Mouse (Mus musculus) forebrain, embryonic 12.5 days (tissue): Measurements from ENCODE around the gene Stpg4. TPM values are rescaled to one million over a fixed set of nuclear protein-coding genes. Genes with fewer than 3 reads are reported as not detected.

Source experiments
- ATAC-seq: fragments of 200-750 bp; cut with Nextera tagmentation; 2 replicates; pipeline ENCODE4 v1.8.0; 2017; ENCODE audit warnings: moderate TSS enrichment; ENCODE audit not compliant: low FRiP score
- H3K27ac ChIP-seq: fragments of 300-500 bp; sonication (generic); 2 replicates; pipeline ENCODE4 v1.5.1; 2016; ENCODE audit warnings: mild to moderate bottlenecking
- H3K27me3 ChIP-seq: fragments of 300-500 bp; sonication (generic); 2 replicates; pipeline ENCODE4 v1.6.1; 2016; ENCODE audit warnings: mild to moderate bottlenecking
- H3K36me3 ChIP-seq: fragments of 300-500 bp; sonication (generic); replicated peaks from 2 replicates; pipeline ENCODE4 v1.6.1; 2016; ENCODE audit warnings: mild to moderate bottlenecking
- H3K4me1 ChIP-seq: fragments of 300-500 bp; sonication (generic); 2 replicates; pipeline ENCODE4 v1.6.1; 2016
- H3K4me2 ChIP-seq: fragments of 300-500 bp; sonication (generic); 2 replicates; pipeline ENCODE4 v1.6.1; 2016; ENCODE audit warnings: mild to moderate bottlenecking, moderate library complexity
- H3K4me3 ChIP-seq: fragments of 300-500 bp; sonication (generic); replicated peaks from 2 replicates; pipeline ENCODE4 v1.5.1; 2016; ENCODE audit warnings: mild to moderate bottlenecking
- H3K9ac ChIP-seq: fragments of 300-500 bp; sonication (generic); 2 replicates; pipeline ENCODE4 v1.6.1; 2016; ENCODE audit warnings: mild to moderate bottlenecking
- H3K9me3 ChIP-seq: fragments of 300-500 bp; sonication (generic); 2 replicates; pipeline ENCODE4 v1.6.1; 2016
- WGBS: fragments of 180-500 bp; shearing (Covaris S2); methylation state at CpG from one replicate; pipeline ENCODE4 v1.1.7; 2016; 5-methylcytosine and 5-hydroxymethylcytosine counted together
- polyA plus RNA-seq: library from polyadenylated mRNA; unstranded; fragments of >200 nt; fragmentation: Nextera tagmentation; extraction: Ambion mirVana; gene quantifications from 2 replicates; pipeline ENCODE4 v1.2.1, GENCODE M21; 2016

The Stpg4 gene
- polyA plus RNA-seq: not detected in 2 replicates

DNA sequence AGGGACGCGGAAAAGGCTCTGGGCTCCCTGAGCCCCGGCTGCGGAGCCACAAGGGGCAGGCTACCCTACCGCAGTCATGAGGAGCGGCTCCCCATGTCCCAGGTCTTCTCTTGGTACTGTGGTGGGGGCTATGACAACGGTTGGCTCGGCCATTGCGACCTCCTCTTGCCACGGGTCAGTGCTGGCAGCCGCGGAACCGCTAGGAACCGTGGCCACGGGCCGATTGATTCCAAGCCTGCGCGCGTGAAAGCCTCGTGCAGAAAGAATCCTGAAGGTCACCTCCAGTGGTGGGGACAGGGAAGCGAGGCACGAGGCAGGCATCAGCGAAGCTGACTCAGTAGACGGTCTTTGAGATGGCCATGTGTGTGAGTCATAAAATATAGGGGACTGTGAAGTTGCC lies at the start of gene Stpg4:
TSS of gene Stpg4 (minus strand) at position 231 of the 400 bp plus-strand sequence.
- ATAC-seq: 0 out of 2 replicates have a peak, but pooled peaks have one; percentile 33
- H3K36me3 ChIP-seq: peaks cover 44% of the 10 kb centered on the region
- no peak within 1 kb of the TSS; the same call in 1 of the 2 replicates for H3K4me2 ChIP-seq
- peaks cover 4% of the 10 kb centered on the region; the same call in 1 of the 2 replicates for H3K4me1 ChIP-seq
- 51% methylated on average over 24 of the region's 24 CpGs for WGBS
- no peak within 1 kb of the TSS for H3K4me3 ChIP-seq
- no peaks in the 10 kb centered on the region for H3K9me3 ChIP-seq
- H3K9ac ChIP-seq: no peak within 1 kb of the TSS
- H3K27me3 ChIP-seq: no peaks in the 10 kb centered on the region
- 0 out of 2 replicates have a peak within 1 kb of the TSS, but pooled peaks have one; percentile 3 for H3K27ac ChIP-seq

DNA sequence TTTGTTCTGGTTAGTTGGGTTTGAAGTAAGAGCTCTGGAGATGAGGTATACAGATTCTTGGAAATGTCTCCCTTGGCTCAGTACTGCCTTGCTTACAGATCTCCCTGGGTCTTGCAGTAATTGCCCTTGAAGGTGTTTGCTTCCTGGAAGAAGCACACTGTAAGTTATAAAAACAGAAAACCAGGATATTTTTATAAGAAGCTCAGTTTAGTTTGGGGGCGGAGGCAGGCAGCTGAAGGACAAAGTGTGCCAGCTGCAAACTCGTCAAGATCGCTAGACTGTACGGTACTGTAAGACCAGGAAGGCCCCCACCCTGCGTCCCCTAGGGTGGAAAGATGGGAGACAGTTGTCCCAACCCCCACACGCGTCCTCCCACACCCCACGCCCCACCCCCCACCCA lies 47.8 kb upstream of the Stpg4 start:
- no peak overlapping the region for H3K4me2 ChIP-seq
- WGBS: 71% methylated on average over 8 of the region's 8 CpGs

DNA sequence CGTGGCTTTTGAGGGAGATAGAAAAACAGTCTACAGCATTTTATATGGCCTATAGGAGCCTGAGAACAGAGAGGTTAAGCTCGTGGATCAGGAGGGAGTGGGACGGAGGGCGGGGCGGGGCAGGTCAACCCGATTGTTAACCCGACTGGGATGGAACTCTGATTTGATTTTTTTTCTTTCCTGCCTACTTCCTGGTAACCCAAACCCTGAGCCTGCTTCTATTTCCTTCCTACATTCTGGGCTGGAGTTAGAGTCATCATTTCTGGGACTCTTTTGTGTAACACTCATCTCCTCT lies 46.9 kb upstream of the Stpg4 start:
- Histone ChIP-seq H3K9ac (peak overlapping the region; percentile 45), H3K4me3 (peak overlapping the region; percentile 38), H3K4me2 (peak overlapping the region; percentile 75), H3K4me1 (peaks cover 21% of the 10 kb centered on the region), H3K27me3 (peaks cover 13% of the 10 kb centered on the region), H3K27ac (no peak overlapping the region), H3K9me3 (no peaks in the 10 kb centered on the region), H3K36me3 (no peaks in the 10 kb centered on the region)
- WGBS: under 1% methylated on average over 7 of the region's 7 CpGs
- ATAC-seq: no peak

More for the DNA sequence above, 47.8 kb upstream of the Stpg4 start:
- no peaks in the 10 kb centered on the region for H3K36me3 ChIP-seq
- H3K4me3 ChIP-seq: no peak overlapping the region
- no peak for ATAC-seq
- H3K9me3 ChIP-seq: no peaks in the 10 kb centered on the region
- H3K27me3 ChIP-seq: peaks cover 13% of the 10 kb centered on the region
- peaks cover 21% of the 10 kb centered on the region for H3K4me1 ChIP-seq
- no peak overlapping the region for H3K27ac ChIP-seq
- H3K9ac ChIP-seq: no peak overlapping the region

DNA sequence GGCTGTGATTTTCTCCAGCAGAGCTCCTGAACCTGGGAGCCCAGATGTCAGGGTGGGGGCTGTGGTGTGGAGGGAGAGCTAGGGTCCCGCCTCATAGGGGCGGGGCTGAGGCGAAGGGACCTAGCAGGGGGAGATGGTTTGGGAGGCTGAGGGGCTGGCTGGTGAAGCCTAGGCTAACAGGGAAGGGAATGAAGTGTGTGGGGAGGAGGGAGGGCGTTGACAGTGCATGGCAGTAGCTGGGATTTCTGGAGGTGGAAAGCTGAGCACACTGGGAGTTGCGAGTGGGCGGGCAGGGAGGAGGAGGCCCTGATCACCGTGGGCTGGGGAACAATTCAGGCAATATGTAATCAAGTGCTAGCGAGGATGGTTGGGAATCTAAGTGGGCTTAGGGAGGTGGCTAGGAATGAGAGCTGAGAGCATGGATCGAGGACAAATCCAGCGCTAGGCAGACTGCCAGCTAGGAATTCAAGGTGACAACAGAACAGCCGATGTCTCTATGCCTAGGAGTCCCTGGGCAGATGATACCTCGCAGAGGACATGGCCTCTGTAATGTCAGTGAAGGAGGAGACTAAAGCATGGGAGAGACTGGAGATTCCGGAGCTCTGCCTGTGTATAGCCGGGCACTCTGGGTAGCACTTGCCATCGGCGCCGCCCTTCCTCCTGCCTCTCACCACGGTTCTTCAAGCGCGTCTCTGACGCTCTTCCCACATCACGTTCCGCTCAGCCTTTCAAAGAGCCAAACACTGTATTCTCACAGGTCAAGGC lies 46.4 kb upstream of the Stpg4 start:
- Histone ChIP-seq H3K4me3 (peak overlapping the region; percentile 38), H3K4me1 (peaks cover 21% of the 10 kb centered on the region), H3K9me3 (no peaks in the 10 kb centered on the region), H3K36me3 (no peaks in the 10 kb centered on the region), H3K27me3 (peaks cover 13% of the 10 kb centered on the region), H3K27ac (peak overlapping the region; percentile 63), H3K9ac (peak overlapping the region; percentile 45), H3K4me2 (peak overlapping the region; percentile 75)
- whole genome bisulfite sequencing: under 1% methylated on average over 23 of the region's 23 CpGs
- peak; percentile 73 for ATAC-seq

DNA sequence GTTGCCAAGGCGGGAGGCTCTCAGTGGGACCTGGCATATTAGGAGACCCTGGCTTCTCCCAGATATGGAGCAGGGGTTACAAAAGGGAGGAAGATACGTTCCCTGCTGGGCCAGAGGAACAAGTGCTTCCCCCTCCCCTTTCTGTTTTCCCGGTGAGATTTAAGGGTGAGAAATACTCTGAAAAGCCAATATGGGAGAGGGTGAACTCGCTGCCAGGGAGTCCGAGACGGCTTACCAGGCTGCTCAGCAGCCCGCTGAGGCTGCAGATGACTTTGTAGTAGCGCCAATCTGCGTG lies 45.8 kb upstream of the Stpg4 start:
- H3K36me3 ChIP-seq: no peaks in the 10 kb centered on the region
- peak overlapping the region; percentile 75 for H3K4me2 ChIP-seq
- 6% methylated on average over 9 of the region's 9 CpGs for WGBS
- peak overlapping the region; percentile 45 for H3K9ac ChIP-seq
- H3K9me3 ChIP-seq: no peaks in the 10 kb centered on the region
- peak overlapping the region; percentile 38 for H3K4me3 ChIP-seq
- peak overlapping the region; percentile 63 for H3K27ac ChIP-seq
- H3K4me1 ChIP-seq: peaks cover 21% of the 10 kb centered on the region
- ATAC-seq: no peak
- H3K27me3 ChIP-seq: peaks cover 13% of the 10 kb centered on the region

DNA sequence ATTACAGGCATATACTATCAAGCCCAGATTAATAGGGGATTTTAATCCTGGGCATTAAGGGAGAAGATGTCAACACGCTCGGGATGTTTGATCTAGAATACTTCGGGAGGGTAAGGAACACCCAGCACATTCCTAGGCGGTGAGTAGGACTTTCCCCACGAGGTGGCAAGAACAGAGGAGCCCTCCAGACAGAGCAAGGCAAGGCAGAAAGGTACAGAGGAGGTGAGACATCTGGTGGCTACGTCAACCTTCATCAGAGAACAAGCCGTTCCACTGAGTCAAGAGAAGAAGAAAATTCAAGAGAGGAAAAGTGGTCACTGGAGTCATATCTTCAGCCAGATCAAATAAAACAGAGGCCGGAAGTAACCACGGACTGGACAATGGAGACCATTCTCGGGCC lies 45.3 kb upstream of the Stpg4 start:
- Histone ChIP-seq H3K9ac (no peak overlapping the region), H3K27ac (no peak overlapping the region), H3K4me1 (peaks cover 21% of the 10 kb centered on the region), H3K36me3 (no peaks in the 10 kb centered on the region), H3K4me2 (no peak overlapping the region), H3K4me3 (no peak overlapping the region), H3K9me3 (no peaks in the 10 kb centered on the region), H3K27me3 (peaks cover 13% of the 10 kb centered on the region)
- WGBS: 61% methylated on average over 10 of the region's 10 CpGs
- no peak for ATAC-seq

DNA sequence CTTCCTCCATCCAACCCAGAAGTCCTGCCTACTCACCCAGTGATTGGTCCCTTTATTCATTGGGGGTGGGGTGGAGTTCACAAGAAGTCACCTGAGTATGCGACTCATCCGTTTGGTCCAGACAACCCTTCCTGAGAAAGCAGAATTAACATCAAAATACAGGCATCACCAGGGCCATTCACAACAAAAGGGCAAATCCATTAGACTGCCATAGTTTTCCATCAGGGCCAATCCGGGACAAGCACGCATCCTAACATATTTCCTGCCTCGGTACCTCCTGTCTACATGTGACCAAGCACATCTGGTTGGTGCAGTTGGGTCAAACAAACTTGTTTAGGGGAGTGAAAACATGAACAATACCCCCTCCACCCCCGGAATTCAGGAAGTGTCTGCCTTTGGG lies 44.1 kb upstream of the Stpg4 start:
- Histone ChIP-seq H3K27me3 (peaks cover 13% of the 10 kb centered on the region), H3K4me1 (peaks cover 21% of the 10 kb centered on the region), H3K9me3 (no peaks in the 10 kb centered on the region), H3K27ac (no peak overlapping the region), H3K36me3 (no peaks in the 10 kb centered on the region), H3K4me3 (no peak overlapping the region), H3K9ac (no peak overlapping the region), H3K4me2 (no peak overlapping the region)
- ATAC-seq: no peak
- 63% methylated on average over 6 of the region's 6 CpGs for WGBS

DNA sequence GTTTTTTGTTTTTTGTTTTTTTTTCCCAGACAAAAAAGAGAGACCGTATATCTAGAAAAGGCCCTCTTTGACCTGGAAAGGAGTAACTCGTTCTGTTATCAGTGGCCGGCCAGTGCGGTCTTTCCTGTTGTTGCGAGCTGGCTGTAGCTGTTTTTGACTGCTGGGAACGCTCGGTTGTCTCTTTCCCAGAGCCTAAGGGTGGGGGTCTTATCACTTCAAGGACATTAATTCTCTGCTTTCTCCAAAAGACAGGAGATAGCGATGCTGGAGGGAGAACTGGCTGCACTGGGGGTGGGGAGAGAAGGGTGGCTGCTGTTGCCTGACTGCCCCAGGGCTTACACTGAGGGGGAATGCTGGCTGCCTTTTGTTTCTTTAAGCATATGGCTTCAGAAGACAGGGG lies 43.3 kb upstream of the Stpg4 start:
- WGBS: 73% methylated on average over 8 of the region's 8 CpGs
- ATAC-seq: no peak
- H3K36me3 ChIP-seq: no peaks in the 10 kb centered on the region

DNA sequence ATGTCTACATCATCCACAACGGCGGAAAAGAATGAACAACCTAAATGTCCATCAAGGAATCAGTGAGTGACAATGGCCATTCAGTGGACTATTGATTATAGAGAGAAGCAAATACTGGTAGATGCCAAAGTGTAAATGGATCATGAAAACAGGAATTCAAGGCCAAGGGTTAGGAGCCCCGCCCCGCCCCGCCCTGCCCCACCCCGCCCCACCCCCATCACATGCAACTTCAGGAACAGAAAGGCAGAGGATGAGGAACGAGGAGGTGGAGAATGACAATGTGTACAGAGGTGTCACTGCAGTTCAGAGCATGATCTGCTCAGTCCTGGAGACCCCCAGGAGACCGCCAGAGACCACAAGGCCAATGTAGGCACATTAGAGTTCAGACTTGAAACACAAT lies 42.7 kb upstream of the Stpg4 start:
- no peak overlapping the region for H3K9ac ChIP-seq
- no peak overlapping the region for H3K4me2 ChIP-seq
- no peak overlapping the region for H3K27ac ChIP-seq
- ATAC-seq: no peak
- H3K4me3 ChIP-seq: no peak overlapping the region
- H3K9me3 ChIP-seq: no peaks in the 10 kb centered on the region
- peaks cover 21% of the 10 kb centered on the region for H3K4me1 ChIP-seq
- WGBS: 84% methylated on average over 8 of the region's 8 CpGs
- H3K27me3 ChIP-seq: peaks cover 10% of the 10 kb centered on the region
- no peaks in the 10 kb centered on the region for H3K36me3 ChIP-seq

More for the DNA sequence above, 43.3 kb upstream of the Stpg4 start:
- Histone ChIP-seq H3K27me3 (peaks cover 13% of the 10 kb centered on the region), H3K4me1 (peaks cover 21% of the 10 kb centered on the region), H3K27ac (no peak overlapping the region), H3K4me3 (no peak overlapping the region), H3K9me3 (no peaks in the 10 kb centered on the region), H3K9ac (no peak overlapping the region), H3K4me2 (no peak overlapping the region)

DNA sequence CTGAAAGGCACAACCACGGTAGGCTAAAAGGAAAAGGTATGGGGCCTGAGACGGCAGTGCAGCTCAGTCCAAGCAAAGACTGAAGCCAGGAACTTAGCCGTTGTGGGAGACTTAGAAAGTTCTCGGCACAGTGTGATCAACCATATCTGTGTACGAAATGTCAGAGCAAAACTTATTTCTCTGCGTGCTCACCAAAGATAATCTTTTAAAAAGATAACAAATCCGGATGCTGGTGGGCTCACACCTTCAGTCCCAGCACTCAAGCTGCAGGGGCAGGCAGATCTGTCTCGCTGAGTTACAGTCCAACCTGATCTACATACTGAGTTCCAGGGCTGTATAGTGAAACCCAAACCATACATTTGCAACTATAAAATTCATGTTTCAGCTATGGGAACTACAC lies 41.9 kb upstream of the Stpg4 start:
- no peak overlapping the region for H3K27ac ChIP-seq
- WGBS: 84% methylated on average over 8 of the region's 8 CpGs

DNA sequence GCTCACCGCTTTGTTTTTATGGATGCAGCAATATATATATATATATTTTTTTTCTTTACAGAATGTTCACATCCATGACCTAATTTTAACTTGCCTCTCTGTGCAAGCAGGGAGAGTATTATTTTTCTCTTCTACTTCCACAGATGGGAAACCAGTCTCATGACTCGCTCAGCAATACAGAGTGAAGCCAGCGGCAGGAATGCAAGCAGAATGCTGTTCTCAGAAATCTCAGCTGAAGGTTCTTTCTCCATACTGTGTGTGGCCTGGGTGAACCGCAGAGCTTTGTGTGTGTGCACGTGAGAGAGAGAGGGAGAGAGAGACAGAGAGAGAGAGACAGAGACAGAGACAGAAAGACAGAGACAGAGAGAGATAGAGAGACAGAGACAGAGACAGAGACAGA lies 41.1 kb upstream of the Stpg4 start:
- no peak overlapping the region for H3K4me3 ChIP-seq
- no peak overlapping the region for H3K4me2 ChIP-seq
- H3K27me3 ChIP-seq: no peaks in the 10 kb centered on the region
- no peak for ATAC-seq
- no peak overlapping the region for H3K27ac ChIP-seq
- WGBS: 85% methylated on average over 5 of the region's 5 CpGs
- H3K9ac ChIP-seq: no peak overlapping the region
- no peaks in the 10 kb centered on the region for H3K36me3 ChIP-seq
- peaks cover 5% of the 10 kb centered on the region for H3K4me1 ChIP-seq
- no peaks in the 10 kb centered on the region for H3K9me3 ChIP-seq

More for the DNA sequence above, 41.9 kb upstream of the Stpg4 start:
- Histone ChIP-seq H3K27me3 (0 out of 2 replicates have a peak, but pooled peaks cover 1% of the 10 kb centered on the region), H3K36me3 (no peaks in the 10 kb centered on the region), H3K4me1 (peaks cover 13% of the 10 kb centered on the region), H3K4me3 (no peak overlapping the region), H3K4me2 (no peak overlapping the region), H3K9me3 (no peaks in the 10 kb centered on the region), H3K9ac (no peak overlapping the region)
- no peak for ATAC-seq

DNA sequence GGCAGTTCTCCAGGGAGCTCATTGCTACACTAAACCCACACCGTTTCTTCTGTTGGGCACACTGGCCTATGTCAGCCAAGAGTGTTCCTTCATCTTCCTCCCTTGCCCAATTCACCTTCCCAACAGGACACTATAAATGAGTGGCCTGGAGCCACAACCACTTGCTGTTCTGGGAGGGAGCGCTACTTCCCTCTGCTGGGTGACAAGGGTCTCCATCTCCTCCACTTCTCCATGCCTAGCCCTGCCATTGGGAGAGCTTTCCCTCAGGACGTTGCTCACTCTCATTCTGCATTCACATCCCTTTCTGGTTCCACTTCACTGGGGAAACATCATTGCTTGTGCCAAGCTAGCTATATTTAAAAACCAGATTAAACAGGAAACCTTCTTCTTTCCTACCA lies 34.0 kb upstream of the Stpg4 start:
- H3K36me3 ChIP-seq: no peaks in the 10 kb centered on the region
- H3K27me3 ChIP-seq: peaks cover 7% of the 10 kb centered on the region
- H3K4me2 ChIP-seq: 0 out of 2 replicates have a peak overlapping the region, but pooled peaks have one; percentile 31
- no peak overlapping the region for H3K4me3 ChIP-seq
- 54% methylated on average over 3 of the region's 3 CpGs for WGBS
- no peak overlapping the region for H3K27ac ChIP-seq
- peak; percentile 17; the same call in 1 of the 2 replicates for ATAC-seq
- peaks cover 38% of the 10 kb centered on the region for H3K4me1 ChIP-seq
- no peaks in the 10 kb centered on the region for H3K9me3 ChIP-seq
- no peak overlapping the region for H3K9ac ChIP-seq
